Mouse (Mus musculus): ENCODE measurements around the gene Hps4. TPM values are rescaled to one million over a fixed set of nuclear protein-coding genes. Genes with fewer than 3 reads are reported as not detected.
"Not testable (repeated sequence)": the region's sequence is repeated elsewhere in the genome, so short reads cannot be mapped to it uniquely, and the experiment has no call there.

Gene Hps4
- polyA plus RNA-seq, 1 experiment from 2014 or later: 27.0 TPM

GRCm38 (mm10) chr5:112399284-112399683 lies 56.4 kb downstream of the Hps4 start:
- H3K9me3 ChIP-seq (ENCODE audit: low read depth, low read length): no peaks in the 10 kb centered on the region
- DNase-seq (peak; percentile 21), ATAC-seq (ENCODE audit: insufficient read depth) (no peak)
- no peak overlapping the region for H3K9ac ChIP-seq
- no peak for TF ChIP-seq CTCF (IDR thresholded peaks at IDR 0.05; ENCODE audit: low read depth)
- H3K27me3 ChIP-seq (ENCODE audit: insufficient read depth, low read length): 0 out of 2 replicates have a peak, but pooled peaks cover 2% of the 10 kb centered on the region
- H3K4me2 ChIP-seq: no peak overlapping the region
- no peak overlapping the region for H3K27ac ChIP-seq (ENCODE audit: low read depth)
- H3K36me3 ChIP-seq (ENCODE audit: insufficient read depth): no peaks in the 10 kb centered on the region
- no peak overlapping the region for H3K4me3 ChIP-seq (ENCODE audit: low read depth, low read length)
- no peaks in the 10 kb centered on the region for H3K4me1 ChIP-seq (ENCODE audit: insufficient read depth)
- WGBS: 44% methylated on average over 10 of the region's 10 CpGs

GRCm38 (mm10) chr5:112402437-112402836 lies 59.6 kb downstream of the Hps4 start:
- Histone ChIP-seq H3K9me3 (ENCODE audit: low read depth, low read length) (no peaks in the 10 kb centered on the region), H3K9ac (no peak overlapping the region), H3K4me1 (ENCODE audit: insufficient read depth) (0 out of 2 replicates have a peak, but pooled peaks cover 3% of the 10 kb centered on the region), H3K4me2 (no peak overlapping the region), H3K27me3 (ENCODE audit: insufficient read depth, low read length) (no peaks in the 10 kb centered on the region), H3K27ac (ENCODE audit: low read depth) (no peak overlapping the region), H3K36me3 (ENCODE audit: insufficient read depth) (no peaks in the 10 kb centered on the region), H3K4me3 (ENCODE audit: low read depth, low read length) (no peak overlapping the region)
- ATAC-seq (ENCODE audit: insufficient read depth): 0 out of 2 replicates have a peak, but pooled peaks have one; percentile 17
- WGBS: 31% methylated on average over 3 of the region's 3 CpGs
- peak; percentile 64 for DNase-seq
- no peak for TF ChIP-seq CTCF (IDR thresholded peaks at IDR 0.05; ENCODE audit: low read depth)

GRCm38 (mm10) chr5:112406017-112406416 lies 63.1 kb downstream of the Hps4 start:
- ATAC-seq (ENCODE audit: insufficient read depth) (no peak), DNase-seq (peak; percentile 42)
- WGBS: 41% methylated on average over 3 of the region's 3 CpGs
- Histone ChIP-seq H3K9me3 (ENCODE audit: low read depth, low read length) (no peaks in the 10 kb centered on the region), H3K9ac (no peak overlapping the region), H3K36me3 (ENCODE audit: insufficient read depth) (no peaks in the 10 kb centered on the region), H3K4me2 (no peak overlapping the region), H3K27me3 (ENCODE audit: insufficient read depth, low read length) (no peaks in the 10 kb centered on the region), H3K27ac (ENCODE audit: low read depth) (no peak overlapping the region), H3K4me3 (ENCODE audit: low read depth, low read length) (no peak overlapping the region), H3K4me1 (ENCODE audit: insufficient read depth) (0 out of 2 replicates have a peak, but pooled peaks cover 3% of the 10 kb centered on the region)
- no peak for TF ChIP-seq CTCF (IDR thresholded peaks at IDR 0.05; ENCODE audit: low read depth)

GRCm38 (mm10) chr5:112409274-112409673 lies 66.4 kb downstream of the Hps4 start:
- no peak overlapping the region for H3K27ac ChIP-seq (ENCODE audit: low read depth)
- no peaks in the 10 kb centered on the region for H3K9me3 ChIP-seq (ENCODE audit: low read depth, low read length)
- no peak for DNase-seq
- no peak overlapping the region for H3K4me3 ChIP-seq (ENCODE audit: low read depth, low read length)
- H3K36me3 ChIP-seq (ENCODE audit: insufficient read depth): no peaks in the 10 kb centered on the region
- no peak overlapping the region for H3K9ac ChIP-seq
- TF ChIP-seq CTCF (IDR thresholded peaks at IDR 0.05; ENCODE audit: low read depth): no peak
- no peak overlapping the region for H3K4me2 ChIP-seq
- H3K4me1 ChIP-seq (ENCODE audit: insufficient read depth): peaks cover 8% of the 10 kb centered on the region; the same call in 1 of the 2 replicates
- ATAC-seq (ENCODE audit: insufficient read depth): no peak
- no peaks in the 10 kb centered on the region for H3K27me3 ChIP-seq (ENCODE audit: insufficient read depth, low read length)
- 52% methylated on average over 5 of the region's 5 CpGs for WGBS

GRCm38 (mm10) chr5:112411072-112411471 lies 68.2 kb downstream of the Hps4 start:
- Histone ChIP-seq H3K4me2 (no peak overlapping the region), H3K27ac (ENCODE audit: low read depth) (no peak overlapping the region), H3K27me3 (ENCODE audit: insufficient read depth, low read length) (no peaks in the 10 kb centered on the region)

GRCm38 (mm10) chr5:112411514-112412335 lies 68.8 kb downstream of the Hps4 start:
- DNase-seq (peak; percentile 67), ATAC-seq (ENCODE audit: insufficient read depth) (no peak)
- H3K9me3 ChIP-seq (ENCODE audit: low read depth, low read length): no peaks in the 10 kb centered on the region
- no peak for TF ChIP-seq CTCF (IDR thresholded peaks at IDR 0.05; ENCODE audit: low read depth)
- H3K27ac ChIP-seq (ENCODE audit: low read depth): no peak overlapping the region
- H3K36me3 ChIP-seq (ENCODE audit: insufficient read depth): no peaks in the 10 kb centered on the region
- H3K4me3 ChIP-seq (ENCODE audit: low read depth, low read length): no peak overlapping the region
- H3K9ac ChIP-seq: no peak overlapping the region
- no peaks in the 10 kb centered on the region for H3K27me3 ChIP-seq (ENCODE audit: insufficient read depth, low read length)
- peaks cover 5% of the 10 kb centered on the region; the same call in 1 of the 2 replicates for H3K4me1 ChIP-seq (ENCODE audit: insufficient read depth)
- 8% methylated on average over 19 of the region's 19 CpGs for WGBS
- 0 out of 2 replicates have a peak overlapping the region, but pooled peaks have one; percentile 15 for H3K4me2 ChIP-seq

More at GRCm38 (mm10) chr5:112411072-112411471, 68.2 kb downstream of the Hps4 start:
- no peak for DNase-seq
- no peak for TF ChIP-seq CTCF (IDR thresholded peaks at IDR 0.05; ENCODE audit: low read depth)
- no peaks in the 10 kb centered on the region for H3K9me3 ChIP-seq (ENCODE audit: low read depth, low read length)
- H3K36me3 ChIP-seq (ENCODE audit: insufficient read depth): no peaks in the 10 kb centered on the region
- 25% methylated on average over 11 of the region's 11 CpGs for WGBS
- no peak for ATAC-seq (ENCODE audit: insufficient read depth)
- H3K4me3 ChIP-seq (ENCODE audit: low read depth, low read length): no peak overlapping the region
- no peak overlapping the region for H3K9ac ChIP-seq
- peaks cover 6% of the 10 kb centered on the region; the same call in 1 of the 2 replicates for H3K4me1 ChIP-seq (ENCODE audit: insufficient read depth)

GRCm38 (mm10) chr5:112412781-112413180 lies 69.9 kb downstream of the Hps4 start:
- WGBS: 72% methylated on average over 4 of the region's 4 CpGs
- not testable (repeated sequence) for DNase-seq; H3K27me3 ChIP-seq (ENCODE audit: insufficient read depth, low read length); H3K4me3 ChIP-seq (ENCODE audit: low read depth, low read length); H3K36me3 ChIP-seq (ENCODE audit: insufficient read depth); H3K4me2 ChIP-seq; H3K4me1 ChIP-seq (ENCODE audit: insufficient read depth); H3K9ac ChIP-seq; H3K9me3 ChIP-seq (ENCODE audit: low read depth, low read length); H3K27ac ChIP-seq (ENCODE audit: low read depth); ATAC-seq (ENCODE audit: insufficient read depth)
